Mouse (Mus musculus) midbrain, embryonic 11.5 days (tissue): Measurements from ENCODE around the gene Lrba. TPM values are rescaled to one million over a fixed set of nuclear protein-coding genes. Genes with fewer than 3 reads are reported as not detected.

Experiments
- ATAC-seq: fragments of 200-750 bp; cut with Nextera tagmentation; 2 replicates; pipeline ENCODE4 v1.8.0; 2017; ENCODE audit warnings: moderate TSS enrichment, moderate library complexity; ENCODE audit not compliant: low FRiP score
- DNase-seq: peaks from one replicate; pipeline ENCODE4 v3.0.0; 2015; ENCODE audit warnings: low spot score; ENCODE audit errors: missing footprints
- H3K27ac ChIP-seq: fragments of 300-500 bp; sonication (generic); 2 replicates; pipeline ENCODE4 v1.5.1; 2014; ENCODE audit warnings: low read depth, low read length
- H3K27me3 ChIP-seq: fragments of 300-500 bp; sonication (generic); 2 replicates; pipeline ENCODE4 v1.6.1; 2014; ENCODE audit warnings: mild to moderate bottlenecking, low read length, moderate library complexity, mixed read lengths; ENCODE audit not compliant: control insufficient read depth, insufficient read depth
- H3K36me3 ChIP-seq: fragments of 300-500 bp; sonication (generic); 2 replicates; pipeline ENCODE4 v1.6.1; 2014; ENCODE audit warnings: mild to moderate bottlenecking, low read length, moderate library complexity, mixed read lengths; ENCODE audit not compliant: control insufficient read depth, insufficient read depth
- H3K4me1 ChIP-seq: fragments of 300-500 bp; sonication (generic); 2 replicates; pipeline ENCODE4 v1.6.1; 2014; ENCODE audit warnings: low read length; ENCODE audit not compliant: control insufficient read depth, insufficient read depth
- H3K4me2 ChIP-seq: fragments of 300-500 bp; sonication (generic); 2 replicates; pipeline ENCODE4 v1.6.1; 2014; ENCODE audit warnings: mild to moderate bottlenecking, moderate library complexity
- H3K4me3 ChIP-seq: fragments of 300-500 bp; sonication (generic); 2 replicates; pipeline ENCODE4 v1.5.1; 2014; ENCODE audit warnings: low read depth, low read length
- H3K9ac ChIP-seq: fragments of 300-500 bp; sonication (generic); 2 replicates; pipeline ENCODE4 v1.6.1; 2014; ENCODE audit warnings: low read length
- H3K9me3 ChIP-seq: fragments of 300-500 bp; sonication (generic); 2 replicates; pipeline ENCODE4 v1.6.1; 2016; ENCODE audit warnings: low read length; ENCODE audit not compliant: control insufficient read depth
- WGBS: fragments of 180-500 bp; shearing (Covaris S2); extraction: QIAGEN DNeasy Blood & Tissue Kit; methylation state at CpG from one replicate; pipeline ENCODE4 v1.1.7; 2014; 5-methylcytosine and 5-hydroxymethylcytosine counted together
- polyA plus RNA-seq: library from polyadenylated mRNA; unstranded; fragments of >200 nt; fragmentation: Nextera tagmentation; extraction: Ambion mirVana; gene quantifications from 2 replicates; pipeline ENCODE4 v1.2.1, GENCODE M21; 2014

Gene Lrba
- polyA plus RNA-seq, 1 experiment from 2014 or later = 7.9 TPM

DNA sequence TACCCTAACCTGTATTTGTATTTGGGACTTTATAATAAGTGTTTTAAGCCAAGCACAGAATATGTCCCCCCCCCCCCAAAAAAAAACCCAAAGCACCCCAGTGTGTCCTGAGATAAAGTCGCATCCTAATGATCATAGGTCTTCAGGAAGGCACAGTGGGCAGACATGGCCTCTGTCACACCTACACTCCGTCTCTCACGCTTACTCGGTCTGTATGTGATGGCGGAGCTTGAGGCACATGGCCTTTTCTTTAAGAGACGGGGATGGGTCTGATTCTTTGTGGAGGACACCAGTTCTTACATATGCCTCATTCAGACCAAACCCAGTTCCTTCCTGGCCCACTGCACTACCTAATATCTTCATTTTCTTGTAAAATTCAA is 537.5 kb downstream of the Lrba start:
- Histone ChIP-seq H3K4me1 (0 out of 2 replicates have a peak, but pooled peaks cover 3% of the 10 kb centered on the region), H3K9me3 (no peaks in the 10 kb centered on the region), H3K4me3 (no peak overlapping the region), H3K27me3 (no peaks in the 10 kb centered on the region), H3K27ac (no peak overlapping the region), H3K9ac (no peak overlapping the region), H3K4me2 (no peak overlapping the region), H3K36me3 (no peaks in the 10 kb centered on the region)
- DNase-seq (no peak), ATAC-seq (peak; percentile 60; the same call in 1 of the 2 replicates)
- WGBS = 78% methylated on average over 6 of the region's 6 CpGs

DNA sequence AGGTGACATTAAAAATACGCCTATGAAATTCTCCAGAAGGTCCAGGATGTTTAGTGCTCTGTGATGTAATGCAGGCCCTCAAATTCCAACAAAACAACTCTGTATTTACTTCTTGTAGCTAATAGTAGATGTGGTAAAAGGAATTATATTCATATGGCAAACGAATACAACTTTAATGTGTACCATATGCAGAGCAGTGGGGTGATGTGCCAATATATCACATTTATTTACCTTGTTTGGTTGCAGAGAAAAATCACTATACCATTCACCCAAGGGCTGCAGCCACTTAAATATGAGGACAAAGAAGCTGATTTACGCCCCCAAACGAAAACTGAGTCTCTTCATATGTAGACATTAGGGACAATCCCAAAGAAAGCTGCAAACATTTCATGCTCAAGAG is 538.0 kb downstream of the Lrba start:
- DNase-seq (no peak), ATAC-seq (no peak)
- Histone ChIP-seq H3K27me3 (no peaks in the 10 kb centered on the region), H3K4me3 (no peak overlapping the region), H3K36me3 (no peaks in the 10 kb centered on the region), H3K4me2 (no peak overlapping the region), H3K27ac (no peak overlapping the region), H3K4me1 (0 out of 2 replicates have a peak, but pooled peaks cover 3% of the 10 kb centered on the region), H3K9ac (no peak overlapping the region), H3K9me3 (no peaks in the 10 kb centered on the region)
- WGBS = 87% methylated on average over 4 of the region's 4 CpGs

- H3K4me1 ChIP-seq = peaks cover 11% of the 10 kb centered on the region
- DNase-seq (peak; percentile 90), ATAC-seq (peak; percentile 65)
- H3K9ac ChIP-seq = no peak overlapping the region
- no peaks in the 10 kb centered on the region for H3K9me3 ChIP-seq
- no peak overlapping the region for H3K27ac ChIP-seq
- no peak overlapping the region for H3K4me3 ChIP-seq
- no peaks in the 10 kb centered on the region for H3K36me3 ChIP-seq
- WGBS = 7% methylated on average over 8 of the region's 8 CpGs
- H3K27me3 ChIP-seq = no peaks in the 10 kb centered on the region
- H3K4me2 ChIP-seq = peak overlapping the region; percentile 31
Measured at GRCm38 (mm10) chr3:86768553-86768952, 544.1 kb downstream of the Lrba start.

GRCm38 (mm10) chr3:86768969-86769368 is 544.5 kb downstream of the Lrba start:
- H3K4me1 ChIP-seq = peaks cover 11% of the 10 kb centered on the region
- H3K4me2 ChIP-seq = no peak overlapping the region
- no peaks in the 10 kb centered on the region for H3K27me3 ChIP-seq
- H3K36me3 ChIP-seq = no peaks in the 10 kb centered on the region
- H3K27ac ChIP-seq = peak overlapping the region; percentile 26; the same call in 1 of the 2 replicates
- H3K9me3 ChIP-seq = no peaks in the 10 kb centered on the region
- H3K9ac ChIP-seq = no peak overlapping the region
- WGBS = 28% methylated on average over 6 of the region's 6 CpGs
- DNase-seq (peak; percentile 88), ATAC-seq (peak; percentile 80)
- no peak overlapping the region for H3K4me3 ChIP-seq

GRCm38 (mm10) chr3:86774566-86775443 is 550.3 kb downstream of the Lrba start:
- Histone ChIP-seq H3K9ac (0 out of 2 replicates have a peak overlapping the region, but pooled peaks have one; percentile 5), H3K4me1 (peaks cover 8% of the 10 kb centered on the region), H3K9me3 (no peaks in the 10 kb centered on the region), H3K36me3 (no peaks in the 10 kb centered on the region), H3K27ac (peak overlapping the region; percentile 14; the same call in 1 of the 2 replicates), H3K4me2 (no peak overlapping the region), H3K27me3 (no peaks in the 10 kb centered on the region), H3K4me3 (no peak overlapping the region)
- DNase-seq = no peak
- 72% methylated on average over 14 of the region's 14 CpGs for WGBS
- ATAC-seq = no peak

DNA sequence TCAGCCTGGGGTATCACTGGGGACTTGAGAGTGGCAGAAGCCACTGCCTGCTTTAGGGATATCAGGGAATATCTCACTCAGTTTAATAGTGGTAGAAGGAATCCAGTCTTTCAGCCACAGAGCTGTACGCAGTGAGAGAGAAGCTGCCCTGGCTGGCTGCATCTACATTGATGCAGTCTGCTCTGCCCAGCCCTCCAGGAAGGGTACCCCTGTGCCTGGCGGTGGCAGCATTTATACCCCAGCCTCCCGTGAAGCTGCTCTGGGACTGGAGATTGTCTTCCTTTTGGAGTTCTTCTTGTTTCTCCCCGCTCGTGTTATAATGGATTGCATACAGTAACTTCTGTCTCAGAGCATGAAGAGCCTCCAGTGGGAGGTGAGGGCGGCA is 551.0 kb downstream of the Lrba start:
- no peaks in the 10 kb centered on the region for H3K36me3 ChIP-seq
- DNase-seq (no peak), ATAC-seq (no peak)
- 89% methylated on average over 6 of the region's 6 CpGs for WGBS
- H3K27me3 ChIP-seq = no peaks in the 10 kb centered on the region
- H3K4me3 ChIP-seq = no peak overlapping the region
- no peak overlapping the region for H3K4me2 ChIP-seq
- peaks cover 8% of the 10 kb centered on the region for H3K4me1 ChIP-seq
- H3K9me3 ChIP-seq = no peaks in the 10 kb centered on the region
- H3K27ac ChIP-seq = peak overlapping the region; percentile 14; the same call in 1 of the 2 replicates
- H3K9ac ChIP-seq = no peak overlapping the region

DNA sequence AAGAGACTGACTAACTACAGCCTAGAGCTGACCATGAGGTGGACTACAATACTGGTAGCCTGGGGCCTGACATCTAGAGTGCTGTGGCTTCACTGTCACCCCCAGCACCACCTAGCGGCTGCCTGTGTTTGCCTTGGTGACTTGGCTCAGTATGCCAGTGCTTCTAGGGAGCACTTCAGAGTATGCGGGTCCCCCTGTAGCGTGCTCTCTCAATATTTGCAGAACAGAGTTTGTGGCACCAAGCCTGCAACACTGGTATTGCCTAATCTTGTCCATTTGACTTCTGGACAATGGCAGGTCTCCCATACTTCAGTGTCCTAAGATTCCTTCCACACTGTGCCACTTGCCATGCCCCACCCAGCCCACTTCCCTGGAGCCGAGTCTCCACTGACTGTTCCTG is 555.2 kb downstream of the Lrba start:
- Histone ChIP-seq H3K36me3 (no peaks in the 10 kb centered on the region), H3K4me1 (peaks cover 4% of the 10 kb centered on the region), H3K4me3 (no peak overlapping the region), H3K4me2 (no peak overlapping the region), H3K27me3 (no peaks in the 10 kb centered on the region), H3K9me3 (no peaks in the 10 kb centered on the region), H3K27ac (no peak overlapping the region), H3K9ac (no peak overlapping the region)
- ATAC-seq (peak; percentile 50; the same call in 1 of the 2 replicates), DNase-seq (no peak)
- 73% methylated on average over 4 of the region's 4 CpGs for WGBS

GRCm38 (mm10) chr3:86784051-86784450 is 559.6 kb downstream of the Lrba start:
- no peak for ATAC-seq
- no peaks in the 10 kb centered on the region; the same call in 1 of the 2 replicates for H3K36me3 ChIP-seq
- no peak overlapping the region; the same call in 1 of the 2 replicates for H3K27ac ChIP-seq
- H3K4me1 ChIP-seq = peaks cover 6% of the 10 kb centered on the region
- no peak overlapping the region for H3K9ac ChIP-seq
- DNase-seq = no peak
- H3K27me3 ChIP-seq = no peaks in the 10 kb centered on the region
- no peak overlapping the region for H3K4me2 ChIP-seq
- H3K4me3 ChIP-seq = no peak overlapping the region
- H3K9me3 ChIP-seq = no peaks in the 10 kb centered on the region
- 94% methylated on average over 3 of the region's 3 CpGs for WGBS

DNA sequence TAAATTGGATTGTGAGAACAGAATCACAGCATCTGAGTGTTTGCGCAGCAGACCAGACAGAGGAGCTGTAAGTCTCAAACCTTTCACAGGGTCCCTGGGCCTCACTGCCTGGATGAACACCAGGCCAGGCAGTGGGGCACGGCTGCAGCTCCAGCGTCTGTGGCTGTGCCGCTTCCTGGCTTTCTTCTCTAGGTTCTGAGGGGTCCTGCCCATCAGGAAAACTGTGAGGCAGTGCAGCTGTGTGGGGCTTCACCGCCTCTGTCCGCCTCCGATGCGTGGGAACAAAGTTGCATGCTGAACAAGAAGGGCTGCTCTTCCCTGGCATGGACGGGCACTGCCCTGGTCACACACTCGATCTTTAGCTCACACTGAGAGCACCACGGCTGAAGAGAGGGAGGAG is 560.5 kb downstream of the Lrba start:
- H3K4me1 ChIP-seq = peaks cover 8% of the 10 kb centered on the region
- no peak overlapping the region for H3K4me2 ChIP-seq
- WGBS = 81% methylated on average over 11 of the region's 11 CpGs
- DNase-seq (no peak), ATAC-seq (no peak)
- H3K27me3 ChIP-seq = no peaks in the 10 kb centered on the region
- H3K9me3 ChIP-seq = no peaks in the 10 kb centered on the region
- no peak overlapping the region for H3K27ac ChIP-seq
- no peaks in the 10 kb centered on the region; the same call in 1 of the 2 replicates for H3K36me3 ChIP-seq
- no peak overlapping the region for H3K9ac ChIP-seq
- no peak overlapping the region for H3K4me3 ChIP-seq
